Mouse (Mus musculus) midbrain, embryonic 11.5 days (tissue): Measurements from ENCODE around the gene Adat3. TPM values are rescaled to one million over a fixed set of nuclear protein-coding genes. Genes with fewer than 3 reads are reported as not detected.

Experiments used
- ATAC-seq: fragments of 200-750 bp; cut with Nextera tagmentation; 2 replicates; pipeline ENCODE4 v1.8.0; 2017; ENCODE audit warnings: moderate TSS enrichment, moderate library complexity; ENCODE audit not compliant: low FRiP score
- DNase-seq: peaks from one replicate; pipeline ENCODE4 v3.0.0; 2015; ENCODE audit warnings: low spot score; ENCODE audit errors: missing footprints
- H3K27ac ChIP-seq: fragments of 300-500 bp; sonication (generic); 2 replicates; pipeline ENCODE4 v1.5.1; 2014; ENCODE audit warnings: low read depth, low read length
- H3K27me3 ChIP-seq: fragments of 300-500 bp; sonication (generic); 2 replicates; pipeline ENCODE4 v1.6.1; 2014; ENCODE audit warnings: mild to moderate bottlenecking, low read length, moderate library complexity, mixed read lengths; ENCODE audit not compliant: control insufficient read depth, insufficient read depth
- H3K36me3 ChIP-seq: fragments of 300-500 bp; sonication (generic); 2 replicates; pipeline ENCODE4 v1.6.1; 2014; ENCODE audit warnings: mild to moderate bottlenecking, low read length, moderate library complexity, mixed read lengths; ENCODE audit not compliant: control insufficient read depth, insufficient read depth
- H3K4me1 ChIP-seq: fragments of 300-500 bp; sonication (generic); 2 replicates; pipeline ENCODE4 v1.6.1; 2014; ENCODE audit warnings: low read length; ENCODE audit not compliant: control insufficient read depth, insufficient read depth
- H3K4me2 ChIP-seq: fragments of 300-500 bp; sonication (generic); 2 replicates; pipeline ENCODE4 v1.6.1; 2014; ENCODE audit warnings: mild to moderate bottlenecking, moderate library complexity
- H3K4me3 ChIP-seq: fragments of 300-500 bp; sonication (generic); 2 replicates; pipeline ENCODE4 v1.5.1; 2014; ENCODE audit warnings: low read depth, low read length
- H3K9ac ChIP-seq: fragments of 300-500 bp; sonication (generic); 2 replicates; pipeline ENCODE4 v1.6.1; 2014; ENCODE audit warnings: low read length
- H3K9me3 ChIP-seq: fragments of 300-500 bp; sonication (generic); 2 replicates; pipeline ENCODE4 v1.6.1; 2016; ENCODE audit warnings: low read length; ENCODE audit not compliant: control insufficient read depth
- WGBS: fragments of 180-500 bp; shearing (Covaris S2); extraction: QIAGEN DNeasy Blood & Tissue Kit; methylation state at CpG from one replicate; pipeline ENCODE4 v1.1.7; 2014; 5-methylcytosine and 5-hydroxymethylcytosine counted together
- microRNA-seq: library from miRNA; unstranded; fragments of <30 nt; microRNA quantifications from one replicate; pipeline ENCODE4, GENCODE M21; 2017
- polyA plus RNA-seq: library from polyadenylated mRNA; unstranded; fragments of >200 nt; fragmentation: Nextera tagmentation; extraction: Ambion mirVana; gene quantifications from 2 replicates; pipeline ENCODE4 v1.2.1, GENCODE M21; 2014

Gene Adat3
- polyA plus RNA-seq, 1 experiment from 2014 or later, result 6.9 TPM

GRCm38 (mm10) chr10:80654866-80655265, 52.2 kb downstream of the Adat3 start:
- Histone ChIP-seq H3K9ac (no peak overlapping the region; the same call in 1 of the 2 replicates), H3K27ac (no peak overlapping the region), H3K4me1 (peaks cover 15% of the 10 kb centered on the region), H3K4me2 (peak overlapping the region; percentile 93), H3K9me3 (no peaks in the 10 kb centered on the region), H3K4me3 (peak overlapping the region; percentile 92; the same call in 1 of the 2 replicates), H3K27me3 (no peaks in the 10 kb centered on the region), H3K36me3 (no peaks in the 10 kb centered on the region)
- ATAC-seq (no peak), DNase-seq (no peak)
- 91% methylated on average over 6 of the region's 6 CpGs for WGBS

DNA sequence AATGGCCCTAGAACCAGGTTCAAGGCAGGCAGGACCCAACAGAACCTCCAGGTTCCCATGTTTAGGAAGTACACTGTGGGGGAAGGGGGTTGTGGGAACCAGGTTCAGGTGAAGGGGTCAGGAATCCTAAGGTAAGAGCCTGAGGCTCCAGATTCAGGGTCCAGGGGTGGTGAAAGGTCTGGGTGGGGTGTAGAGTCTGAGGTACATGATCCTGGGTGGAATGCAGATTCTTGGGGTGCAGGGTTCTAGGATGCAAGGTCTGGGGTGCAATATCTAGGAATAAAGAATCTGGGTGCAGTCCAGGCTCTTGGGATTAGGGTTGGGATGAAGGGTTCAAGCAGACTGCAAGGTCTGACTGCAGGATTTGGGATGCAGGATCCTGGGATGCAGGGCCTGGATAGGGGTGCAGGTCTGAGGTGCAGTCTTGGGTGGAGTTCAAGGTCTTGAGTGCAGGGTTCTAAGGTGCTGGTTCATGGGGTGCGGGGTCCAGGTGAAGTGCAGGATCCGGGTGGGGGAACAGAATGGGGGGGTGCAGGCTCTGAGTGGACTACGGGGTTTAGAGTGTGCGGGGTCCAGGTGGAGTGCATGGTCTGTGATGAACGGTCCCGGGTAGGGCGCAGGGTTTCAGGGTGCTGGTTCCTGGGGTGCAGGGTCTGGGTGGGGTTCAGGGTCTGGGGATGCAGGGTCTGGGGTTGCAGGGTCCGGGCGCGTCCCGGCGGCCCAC, 52.9 kb downstream of the Adat3 start:
- Histone ChIP-seq H3K4me1 (peaks cover 15% of the 10 kb centered on the region), H3K36me3 (no peaks in the 10 kb centered on the region), H3K27me3 (no peaks in the 10 kb centered on the region), H3K27ac (0 out of 2 replicates have a peak overlapping the region, but pooled peaks have one; percentile 20), H3K9ac (peak overlapping the region; percentile 96), H3K4me3 (peak overlapping the region; percentile 92), H3K9me3 (no peaks in the 10 kb centered on the region), H3K4me2 (peak overlapping the region; percentile 93)
- WGBS, result 7% methylated on average over 12 of the region's 12 CpGs
- peak; percentile 64; the same call in 1 of the 2 replicates for ATAC-seq
- DNase-seq, result no peak

GRCm38 (mm10) chr10:80656130-80656862, 53.6 kb downstream of the Adat3 start:
- no peaks in the 10 kb centered on the region for H3K36me3 ChIP-seq
- peaks cover 15% of the 10 kb centered on the region for H3K4me1 ChIP-seq
- H3K4me3 ChIP-seq, result peak overlapping the region; percentile 92
- WGBS, result 1% methylated on average over 66 of the region's 72 CpGs
- peak overlapping the region; percentile 76 for H3K27ac ChIP-seq
- no peaks in the 10 kb centered on the region for H3K27me3 ChIP-seq
- ATAC-seq, result peak; percentile 86
- H3K4me2 ChIP-seq, result peak overlapping the region; percentile 93
- peak; percentile 100 for DNase-seq
- H3K9me3 ChIP-seq, result no peaks in the 10 kb centered on the region
- peak overlapping the region; percentile 96 for H3K9ac ChIP-seq

GRCm38 (mm10) chr10:80656863-80657623, 54.4 kb downstream of the Adat3 start, which contains the start of gene Btbd2:
Gene Btbd2 (minus strand): TSS chr10:80657071.
- peak within 1 kb of the TSS; percentile 96 for H3K9ac ChIP-seq
- no peak for DNase-seq
- WGBS, result 18% methylated on average over 15 of the region's 15 CpGs
- no peaks in the 10 kb centered on the region for H3K27me3 ChIP-seq
- peak within 1 kb of the TSS; percentile 92 for H3K4me3 ChIP-seq
- H3K4me1 ChIP-seq, result peaks cover 15% of the 10 kb centered on the region
- no peaks in the 10 kb centered on the region for H3K9me3 ChIP-seq
- H3K4me2 ChIP-seq, result peak within 1 kb of the TSS; percentile 93
- peak within 1 kb of the TSS; percentile 76 for H3K27ac ChIP-seq
- ATAC-seq, result peak; percentile 60
- no peaks in the 10 kb centered on the region for H3K36me3 ChIP-seq

Small RNAs within 50 kb of the gene (microRNA-seq; reads per million reads assigned to microRNA genes)
- 1.1 reads per million for gene Mir6912

Other genes with a start within 250 kb of the Adat3 start
- 0.05 and 0.22 TPM in 2 replicates for gene Plk5, start 246.4 kb upstream of the Adat3 start, polyA plus RNA-seq
- 11.8 and 12.4 TPM in 2 replicates for gene Mex3d, start 215.2 kb upstream of the Adat3 start, polyA plus RNA-seq
- 222 and 252 TPM in 2 replicates for gene Mbd3, start 203.3 kb upstream of the Adat3 start, polyA plus RNA-seq
- 404 and 476 TPM in 2 replicates for gene Uqcr11, start 196.1 kb upstream of the Adat3 start, polyA plus RNA-seq
- 135 and 154 TPM in 2 replicates for gene Tcf3, start 169.2 kb upstream of the Adat3 start, polyA plus RNA-seq
- 2.7 and 2.8 TPM in 2 replicates for gene Onecut3, start 108.0 kb upstream of the Adat3 start, polyA plus RNA-seq
- 0.81 and 1.2 TPM in 2 replicates for gene Atp8b3, start 63.8 kb upstream of the Adat3 start, polyA plus RNA-seq
- gene Rexo1, start 41.3 kb upstream of the Adat3 start, polyA plus RNA-seq, result 21.6 and 23.5 TPM in 2 replicates
- gene Klf16, start 25.6 kb upstream of the Adat3 start, polyA plus RNA-seq, result 3.1 and 3.2 TPM in 2 replicates
- 90.8 and 109 TPM in 2 replicates for gene Abhd17a, start 12.5 kb upstream of the Adat3 start, polyA plus RNA-seq
- gene Scamp4, start within 50 bp of the Adat3 start, polyA plus RNA-seq, result 60.2 and 62.3 TPM in 2 replicates
- 1.9 and 2.2 TPM in 2 replicates for gene Gm49322, start 3.1 kb downstream of the Adat3 start, polyA plus RNA-seq
- gene Csnk1g2, start 20.0 kb downstream of the Adat3 start, polyA plus RNA-seq, result 73.6 and 86.9 TPM in 2 replicates
- gene Btbd2, start 54.2 kb downstream of the Adat3 start, polyA plus RNA-seq, result 43.8 and 51.7 TPM in 2 replicates
- gene Mknk2, start 75.2 kb downstream of the Adat3 start, polyA plus RNA-seq, result 42.0 and 49.4 TPM in 2 replicates
- gene Mob3a, start 99.1 kb downstream of the Adat3 start, polyA plus RNA-seq, result 50.2 and 52.7 TPM in 2 replicates
- 6.7 and 6.9 TPM in 2 replicates for gene Izumo4, start 99.3 kb downstream of the Adat3 start, polyA plus RNA-seq
- 63.2 and 68.4 TPM in 2 replicates for gene Ap3d1, start 139.4 kb downstream of the Adat3 start, polyA plus RNA-seq
- 15.4 and 18.8 TPM in 2 replicates for gene Dot1l, start 152.3 kb downstream of the Adat3 start, polyA plus RNA-seq
- 92.2 and 104 TPM in 2 replicates for gene Sf3a2, start 195.3 kb downstream of the Adat3 start, polyA plus RNA-seq
- gene Plekhj1, start 195.7 kb downstream of the Adat3 start, polyA plus RNA-seq, result 138 and 151 TPM in 2 replicates
- not detected in 2 replicates for gene Amh, start 202.4 kb downstream of the Adat3 start, polyA plus RNA-seq
- gene Jsrp1, start 210.6 kb downstream of the Adat3 start, polyA plus RNA-seq, result 0.38 and 0.80 TPM in 2 replicates
- gene Oaz1, start 223.8 kb downstream of the Adat3 start, polyA plus RNA-seq, result 1,723 and 1,824 TPM in 2 replicates
- 0.23 and 0.55 TPM in 2 replicates for gene Lingo3, start 241.2 kb downstream of the Adat3 start, polyA plus RNA-seq